Mouse (Mus musculus): ENCODE measurements around the gene Usp2.

GRCm38 (mm10) chr9:44022100-44022847 is 44.5 kb upstream of the Usp2 start:
- no peak for TF ChIP-seq CTCF (conservative IDR thresholded peaks at IDR 0.05; ENCODE audit: low read length)
- no peak for TF ChIP-seq POU5F1 (IDR thresholded peaks at IDR 0.05; ENCODE audit: borderline replicate concordance, low read length)
- TF ChIP-seq NANOG (IDR thresholded peaks at IDR 0.05; ENCODE audit: borderline replicate concordance, low read length) = no peak
